Mouse (Mus musculus): ENCODE data around the gene Egfem1. TPM values are rescaled to one million over a fixed set of nuclear protein-coding genes. Genes with fewer than 3 reads are reported as not detected.

Egfem1 gene
- polyA plus RNA-seq, 1 experiment from 2014 or later: 1.4 TPM

DNA sequence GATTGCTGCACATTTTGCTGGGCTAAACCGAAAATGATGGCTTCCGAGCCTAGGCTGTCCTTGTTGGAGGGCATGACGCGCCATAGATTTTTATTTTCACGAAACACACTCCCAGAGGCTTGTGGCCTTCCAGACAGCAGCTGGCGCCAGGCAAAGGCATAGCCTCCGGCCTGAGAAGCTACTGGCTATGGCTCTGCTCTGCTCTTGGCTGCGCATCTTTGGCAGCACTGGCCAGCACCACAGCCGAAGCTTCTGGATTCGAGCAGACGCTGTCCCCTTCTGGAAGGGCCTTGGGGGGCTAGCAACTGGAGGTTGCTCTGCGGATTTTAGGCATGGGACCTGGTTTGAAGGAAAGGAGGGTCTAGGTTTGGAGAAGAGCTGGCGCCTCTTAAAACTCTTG is 306 bp upstream of the Egfem1 start:
- peak overlapping the region; percentile 91 for H3K4me2 ChIP-seq (replicated peaks; ENCODE audit: low read depth, low read length)
- H3K4me1 ChIP-seq (ENCODE audit: insufficient read depth, low read length): peaks cover 10% of the 10 kb centered on the region; the same call in 1 of the 2 replicates
- no peak for ATAC-seq (ENCODE audit: low FRiP score, low TSS enrichment)
- H3K27me3 ChIP-seq (ENCODE audit: insufficient read depth, low read length): peaks cover 51% of the 10 kb centered on the region
- 21% methylated on average over 13 of the region's 13 CpGs for WGBS
- no peak overlapping the region for H3K9ac ChIP-seq (replicated peaks; ENCODE audit: low read length)
- H3K36me3 ChIP-seq (ENCODE audit: insufficient read depth, low read length): no peaks in the 10 kb centered on the region
- peak overlapping the region; percentile 53; the same call in 1 of the 2 replicates for H3K4me3 ChIP-seq (ENCODE audit: low read length)
- no peaks in the 10 kb centered on the region for H3K9me3 ChIP-seq (ENCODE audit: low read length)
- no peak overlapping the region for H3K27ac ChIP-seq (ENCODE audit: low read length)

DNA sequence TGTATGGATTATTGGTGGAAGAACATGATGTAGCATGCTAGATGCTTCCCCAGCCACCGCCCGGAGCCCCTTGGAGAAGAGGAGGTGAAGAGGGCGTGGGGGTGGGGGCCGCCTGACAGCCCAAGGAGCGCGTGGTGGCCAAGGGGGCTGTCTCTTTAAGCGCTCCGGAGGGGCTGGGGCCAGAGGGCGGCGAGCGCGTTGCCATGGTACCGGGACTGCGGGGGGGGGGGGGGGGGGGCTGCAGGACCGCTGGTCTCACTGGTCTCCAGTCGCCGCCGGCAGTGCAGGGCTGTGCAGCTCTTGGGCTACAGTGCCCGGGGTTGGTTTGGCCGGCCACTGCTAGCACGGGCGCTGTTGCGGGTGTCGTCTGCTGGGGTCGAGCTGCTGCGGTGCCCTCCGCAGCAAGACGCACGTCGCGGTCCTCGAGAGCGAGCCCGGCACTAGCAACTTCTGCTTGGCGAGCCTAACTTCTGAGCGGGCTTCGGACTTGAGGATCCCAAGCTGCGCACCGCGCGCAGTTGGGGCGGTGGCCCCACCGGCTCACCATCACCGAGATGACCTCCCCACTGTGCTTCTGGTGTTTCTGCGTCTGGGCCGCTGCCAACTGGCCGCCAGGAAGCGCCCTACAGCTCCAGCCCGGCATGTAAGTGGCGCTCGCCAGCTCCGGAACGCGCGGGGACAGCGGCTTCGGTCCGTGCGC is 623 bp downstream of the Egfem1 start:
- peak; percentile 82 for ATAC-seq (ENCODE audit: low FRiP score, low TSS enrichment)
- Histone ChIP-seq H3K9me3 (ENCODE audit: low read length) (no peaks in the 10 kb centered on the region), H3K27me3 (ENCODE audit: insufficient read depth, low read length) (peaks cover 51% of the 10 kb centered on the region), H3K9ac (replicated peaks; ENCODE audit: low read length) (no peak overlapping the region; the same call in 1 of the 2 replicates), H3K36me3 (ENCODE audit: insufficient read depth, low read length) (no peaks in the 10 kb centered on the region), H3K4me2 (replicated peaks; ENCODE audit: low read depth, low read length) (peak overlapping the region; percentile 91), H3K27ac (ENCODE audit: low read length) (no peak overlapping the region), H3K4me1 (ENCODE audit: insufficient read depth, low read length) (peaks cover 10% of the 10 kb centered on the region; the same call in 1 of the 2 replicates), H3K4me3 (ENCODE audit: low read length) (peak overlapping the region; percentile 53)
- 0% methylated on average over 45 of the region's 59 CpGs for WGBS

DNA sequence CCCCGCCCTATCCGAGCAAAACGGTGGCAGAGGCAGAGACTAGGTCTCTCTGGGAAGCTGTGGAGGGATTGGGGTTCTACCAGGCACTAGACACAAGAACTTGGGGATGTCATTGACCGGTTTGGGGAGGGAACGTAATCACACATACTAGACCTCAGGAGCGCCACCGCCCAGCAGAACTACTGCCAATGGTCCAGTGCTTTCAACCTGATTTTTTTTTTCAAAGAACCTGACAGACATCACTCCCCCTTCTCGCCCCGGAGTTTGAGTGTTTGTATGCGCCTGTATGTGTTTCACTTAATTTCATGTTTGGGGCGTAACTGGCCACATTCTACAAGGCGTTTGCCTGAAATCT is 1.1 kb downstream of the Egfem1 start:
- Histone ChIP-seq H3K9ac (replicated peaks; ENCODE audit: low read length) (no peak overlapping the region), H3K27me3 (ENCODE audit: insufficient read depth, low read length) (peaks cover 51% of the 10 kb centered on the region), H3K4me1 (ENCODE audit: insufficient read depth, low read length) (peaks cover 10% of the 10 kb centered on the region; the same call in 1 of the 2 replicates), H3K27ac (ENCODE audit: low read length) (no peak overlapping the region), H3K4me2 (replicated peaks; ENCODE audit: low read depth, low read length) (peak overlapping the region; percentile 91), H3K4me3 (ENCODE audit: low read length) (peak overlapping the region; percentile 53), H3K9me3 (ENCODE audit: low read length) (no peaks in the 10 kb centered on the region), H3K36me3 (ENCODE audit: insufficient read depth, low read length) (no peaks in the 10 kb centered on the region)
- no peak; the same call in 1 of the 2 replicates for ATAC-seq (ENCODE audit: low FRiP score, low TSS enrichment)
- 3% methylated on average over 12 of the region's 12 CpGs for WGBS

DNA sequence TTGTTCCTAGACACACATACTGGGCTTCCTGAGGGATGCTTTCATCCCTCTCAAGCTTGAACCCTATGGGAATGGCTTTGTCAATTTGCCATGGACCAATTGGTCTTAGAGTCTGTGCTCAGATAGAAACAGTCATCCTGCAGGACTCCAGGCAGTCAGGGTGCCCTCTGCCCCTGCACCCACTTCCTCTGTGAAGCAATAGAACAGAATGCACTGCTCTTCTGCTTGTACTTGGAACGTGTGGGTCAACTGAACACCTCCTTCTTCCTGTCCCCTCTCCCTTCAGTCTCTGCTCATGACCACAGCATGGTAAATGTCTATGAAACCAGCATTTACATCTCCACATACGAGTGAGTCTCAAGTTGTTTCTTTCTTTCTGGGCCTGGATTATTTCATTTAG is 16.6 kb downstream of the Egfem1 start:
- 73% methylated on average over 2 of the region's 2 CpGs for WGBS
- H3K4me2 ChIP-seq (replicated peaks; ENCODE audit: low read depth, low read length): no peak overlapping the region
- no peaks in the 10 kb centered on the region for H3K9me3 ChIP-seq (ENCODE audit: low read length)

DNA sequence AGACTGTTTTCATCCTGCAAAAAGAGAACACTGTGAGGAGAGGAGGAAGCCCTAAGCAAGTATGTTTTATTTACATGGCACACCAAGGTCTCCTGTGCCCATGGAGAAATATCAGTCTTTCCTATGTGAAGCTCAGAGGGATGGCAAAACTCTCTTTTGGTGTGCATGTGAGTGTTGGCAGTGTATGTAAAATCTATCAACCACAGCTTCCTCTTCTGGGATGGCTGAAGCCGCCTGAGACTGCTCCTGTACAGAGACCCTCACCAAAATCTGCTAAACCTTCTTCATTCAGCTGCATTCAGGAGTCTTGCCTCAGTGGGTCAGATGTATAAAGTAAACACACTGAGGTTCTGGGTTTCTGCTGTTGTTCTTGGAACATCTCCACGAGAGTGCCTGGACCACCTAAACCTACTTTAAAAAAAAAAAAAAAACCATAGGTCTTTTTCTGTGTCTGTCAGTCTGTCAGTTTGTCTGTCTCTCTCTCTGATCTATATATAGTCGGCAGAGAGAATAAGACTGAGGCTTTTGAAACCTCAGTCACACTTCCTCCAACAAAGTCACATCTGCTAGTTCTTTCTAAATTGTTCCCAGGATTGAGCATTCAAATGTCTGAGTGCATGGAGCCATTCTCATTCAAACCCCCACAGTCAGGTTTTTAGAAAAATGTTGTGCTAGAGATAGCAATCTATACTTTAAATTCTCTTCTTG is 24.3 kb downstream of the Egfem1 start:
- Histone ChIP-seq H3K4me3 (ENCODE audit: low read length) (no peak overlapping the region), H3K27me3 (ENCODE audit: insufficient read depth, low read length) (no peaks in the 10 kb centered on the region), H3K9me3 (ENCODE audit: low read length) (no peaks in the 10 kb centered on the region), H3K27ac (ENCODE audit: low read length) (no peak overlapping the region), H3K9ac (replicated peaks; ENCODE audit: low read length) (no peak overlapping the region), H3K4me1 (ENCODE audit: insufficient read depth, low read length) (no peaks in the 10 kb centered on the region), H3K36me3 (ENCODE audit: insufficient read depth, low read length) (no peaks in the 10 kb centered on the region), H3K4me2 (replicated peaks; ENCODE audit: low read depth, low read length) (no peak overlapping the region)
- ATAC-seq (ENCODE audit: low FRiP score, low TSS enrichment): no peak
- 81% methylated on average over 3 of the region's 3 CpGs for WGBS

More for the DNA sequence above, 16.6 kb downstream of the Egfem1 start:
- H3K27ac ChIP-seq (ENCODE audit: low read length): no peak overlapping the region
- no peak overlapping the region for H3K9ac ChIP-seq (replicated peaks; ENCODE audit: low read length)
- no peak for ATAC-seq (ENCODE audit: low FRiP score, low TSS enrichment)
- no peaks in the 10 kb centered on the region for H3K27me3 ChIP-seq (ENCODE audit: insufficient read depth, low read length)
- no peaks in the 10 kb centered on the region for H3K4me1 ChIP-seq (ENCODE audit: insufficient read depth, low read length)
- no peaks in the 10 kb centered on the region for H3K36me3 ChIP-seq (ENCODE audit: insufficient read depth, low read length)
- no peak overlapping the region for H3K4me3 ChIP-seq (ENCODE audit: low read length)

DNA sequence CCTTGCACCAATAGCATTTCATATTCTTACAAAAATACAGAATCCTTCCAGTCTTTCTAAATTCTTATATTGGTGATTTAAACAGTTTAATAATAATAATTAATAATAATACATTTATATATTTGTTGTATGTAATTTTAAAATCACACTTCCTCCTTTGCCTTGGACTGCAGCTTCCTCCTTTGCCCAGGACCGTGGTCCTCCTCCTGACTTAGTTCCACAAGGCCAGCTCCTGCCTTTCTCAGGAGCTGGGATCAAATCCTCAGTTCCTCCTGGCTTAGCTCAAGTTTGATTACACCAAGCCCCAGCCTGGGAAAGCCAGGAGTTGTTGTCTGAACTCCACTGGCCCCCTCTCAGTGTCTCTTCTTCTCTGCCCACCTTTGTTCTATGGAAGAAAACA is 25.3 kb downstream of the Egfem1 start:
- no peak overlapping the region for H3K27ac ChIP-seq (ENCODE audit: low read length)
- 69% methylated on average over 1 of the region's 1 CpGs for WGBS
- no peak overlapping the region for H3K4me3 ChIP-seq (ENCODE audit: low read length)
- H3K9ac ChIP-seq (replicated peaks; ENCODE audit: low read length): no peak overlapping the region
- no peaks in the 10 kb centered on the region for H3K27me3 ChIP-seq (ENCODE audit: insufficient read depth, low read length)
- H3K36me3 ChIP-seq (ENCODE audit: insufficient read depth, low read length): no peaks in the 10 kb centered on the region
- no peaks in the 10 kb centered on the region for H3K9me3 ChIP-seq (ENCODE audit: low read length)
- ATAC-seq (ENCODE audit: low FRiP score, low TSS enrichment): no peak
- H3K4me1 ChIP-seq (ENCODE audit: insufficient read depth, low read length): no peaks in the 10 kb centered on the region
- no peak overlapping the region for H3K4me2 ChIP-seq (replicated peaks; ENCODE audit: low read depth, low read length)

DNA sequence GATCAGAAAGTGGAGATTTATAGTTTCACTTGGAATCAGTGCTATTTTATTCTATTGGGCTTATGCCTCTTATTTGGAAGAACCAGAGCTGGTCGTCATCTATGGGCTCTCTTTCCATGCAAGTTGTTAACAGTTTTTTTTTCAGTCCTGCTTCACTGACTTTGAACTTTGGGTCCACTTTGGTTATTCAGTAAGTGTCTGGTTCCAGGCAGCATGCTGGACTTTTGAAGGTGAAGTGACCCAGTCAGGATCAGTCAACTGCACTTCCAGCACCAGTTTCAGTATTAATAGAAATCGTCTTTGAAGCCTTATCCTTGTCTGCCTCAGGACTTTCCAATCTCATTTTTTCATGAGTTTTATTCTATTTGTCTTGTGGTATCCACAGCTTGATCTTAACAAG is 28.5 kb downstream of the Egfem1 start:
- Histone ChIP-seq H3K4me1 (ENCODE audit: insufficient read depth, low read length) (no peaks in the 10 kb centered on the region), H3K4me2 (replicated peaks; ENCODE audit: low read depth, low read length) (no peak overlapping the region), H3K9ac (replicated peaks; ENCODE audit: low read length) (no peak overlapping the region), H3K27me3 (ENCODE audit: insufficient read depth, low read length) (no peaks in the 10 kb centered on the region), H3K9me3 (ENCODE audit: low read length) (no peaks in the 10 kb centered on the region), H3K36me3 (ENCODE audit: insufficient read depth, low read length) (no peaks in the 10 kb centered on the region), H3K4me3 (ENCODE audit: low read length) (no peak overlapping the region), H3K27ac (ENCODE audit: low read length) (no peak overlapping the region)
- peak; percentile 59; the same call in 1 of the 2 replicates for ATAC-seq (ENCODE audit: low FRiP score, low TSS enrichment)
- 58% methylated on average over 2 of the region's 2 CpGs for WGBS

DNA sequence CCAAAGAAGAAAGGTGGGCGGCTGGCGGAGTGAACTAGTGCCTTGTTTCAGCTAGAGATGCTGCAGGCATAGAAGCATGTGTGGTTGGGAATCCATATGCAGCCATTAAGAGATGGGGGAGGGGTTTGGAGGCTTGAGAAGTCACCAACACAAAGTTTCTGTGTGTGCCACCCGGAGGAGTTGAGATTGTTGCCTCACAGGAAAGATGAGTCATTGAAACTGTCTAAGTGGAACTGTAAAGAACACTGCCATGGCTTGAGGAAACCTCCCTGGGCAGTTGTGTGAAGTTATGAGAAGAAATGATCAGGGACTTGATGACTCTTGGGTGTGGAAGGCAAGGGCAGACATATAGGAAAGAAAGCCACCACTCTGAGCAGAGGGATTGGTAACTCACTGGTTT is 32.7 kb downstream of the Egfem1 start:
- WGBS: 94% methylated on average over 3 of the region's 3 CpGs
- ATAC-seq (ENCODE audit: low FRiP score, low TSS enrichment): no peak

DNA sequence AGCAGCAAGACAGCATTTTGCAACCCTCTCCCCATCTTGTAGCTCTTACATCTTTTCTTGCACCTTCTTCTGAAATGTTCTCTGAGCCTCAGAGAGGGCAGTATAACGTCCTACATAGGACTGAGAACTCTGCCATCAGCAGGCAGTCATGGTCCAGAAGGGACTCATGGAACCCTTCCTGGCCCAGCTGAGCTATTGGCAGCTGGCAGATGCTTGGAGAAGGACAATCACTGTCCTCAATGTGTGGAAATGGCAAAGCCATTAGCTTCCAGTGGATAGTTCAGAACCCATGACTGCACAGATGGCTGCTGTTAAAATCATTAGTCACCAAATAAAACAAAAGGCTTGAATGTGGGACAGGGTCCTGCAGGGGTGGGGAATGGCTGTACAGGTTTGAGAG is 35.6 kb downstream of the Egfem1 start:
- Histone ChIP-seq H3K4me2 (replicated peaks; ENCODE audit: low read depth, low read length) (no peak overlapping the region), H3K9ac (replicated peaks; ENCODE audit: low read length) (no peak overlapping the region), H3K27me3 (ENCODE audit: insufficient read depth, low read length) (no peaks in the 10 kb centered on the region), H3K4me1 (ENCODE audit: insufficient read depth, low read length) (no peaks in the 10 kb centered on the region), H3K27ac (ENCODE audit: low read length) (no peak overlapping the region), H3K36me3 (ENCODE audit: insufficient read depth, low read length) (no peaks in the 10 kb centered on the region), H3K4me3 (ENCODE audit: low read length) (no peak overlapping the region), H3K9me3 (ENCODE audit: low read length) (no peaks in the 10 kb centered on the region)
- WGBS: 39% methylated on average over 1 of the region's 1 CpGs
- ATAC-seq (ENCODE audit: low FRiP score, low TSS enrichment): no peak

More for the DNA sequence above, 32.7 kb downstream of the Egfem1 start:
- no peak overlapping the region for H3K27ac ChIP-seq (ENCODE audit: low read length)
- H3K4me2 ChIP-seq (replicated peaks; ENCODE audit: low read depth, low read length): no peak overlapping the region
- H3K9ac ChIP-seq (replicated peaks; ENCODE audit: low read length): no peak overlapping the region
- no peak overlapping the region for H3K4me3 ChIP-seq (ENCODE audit: low read length)
- no peaks in the 10 kb centered on the region for H3K9me3 ChIP-seq (ENCODE audit: low read length)
- H3K36me3 ChIP-seq (ENCODE audit: insufficient read depth, low read length): no peaks in the 10 kb centered on the region
- H3K4me1 ChIP-seq (ENCODE audit: insufficient read depth, low read length): no peaks in the 10 kb centered on the region
- no peaks in the 10 kb centered on the region for H3K27me3 ChIP-seq (ENCODE audit: insufficient read depth, low read length)

DNA sequence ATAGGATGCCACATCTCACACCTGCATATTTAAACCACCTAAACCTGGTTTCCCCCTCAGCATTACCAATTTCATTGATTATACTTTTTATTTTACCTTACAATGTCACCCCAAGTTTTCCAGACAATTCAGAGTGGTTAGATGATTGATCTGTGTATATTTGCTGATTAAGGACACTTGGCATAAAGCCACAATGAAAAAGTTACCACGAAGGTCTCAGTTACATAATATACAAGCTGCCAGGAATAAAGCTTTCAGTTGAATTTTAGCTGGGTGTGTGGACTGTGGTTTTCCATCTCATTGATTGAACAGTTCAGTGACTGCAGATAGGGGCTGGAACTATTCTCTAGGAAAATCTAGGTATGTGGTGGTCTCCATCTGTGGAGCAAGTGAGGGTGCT is 40.7 kb downstream of the Egfem1 start:
- WGBS: 73% methylated on average over 1 of the region's 1 CpGs

More for the DNA sequence above, 40.7 kb downstream of the Egfem1 start:
- Histone ChIP-seq H3K27me3 (ENCODE audit: insufficient read depth, low read length) (no peaks in the 10 kb centered on the region), H3K36me3 (ENCODE audit: insufficient read depth, low read length) (no peaks in the 10 kb centered on the region), H3K9me3 (ENCODE audit: low read length) (no peaks in the 10 kb centered on the region), H3K27ac (ENCODE audit: low read length) (no peak overlapping the region), H3K4me3 (ENCODE audit: low read length) (no peak overlapping the region), H3K9ac (replicated peaks; ENCODE audit: low read length) (no peak overlapping the region), H3K4me1 (ENCODE audit: insufficient read depth, low read length) (no peaks in the 10 kb centered on the region), H3K4me2 (replicated peaks; ENCODE audit: low read depth, low read length) (no peak overlapping the region)
- no peak for ATAC-seq (ENCODE audit: low FRiP score, low TSS enrichment)
